Mouse (Mus musculus) embryonic facial prominence, embryonic 11.5 days (tissue): ENCODE measurements around the gene Tmco3. TPM values are rescaled to one million over a fixed set of nuclear protein-coding genes. Genes with fewer than 3 reads are reported as not detected.
A peak's percentile ranks its signal among the peaks of the same experiment; 100 is the strongest.

Experiments used
- ATAC-seq: fragments of 200-750 bp; cut with Nextera tagmentation; replicated peaks from 2 replicates; pipeline ENCODE4 v1.8.0; 2017; ENCODE audit warnings: low read depth; ENCODE audit not compliant: insufficient number of reproducible peaks, low FRiP score, low TSS enrichment
- DNase-seq: peaks from one replicate; pipeline ENCODE4 v3.0.0-alpha.2; 2015; ENCODE audit warnings: low spot score
- H3K27ac ChIP-seq: fragments of 300-500 bp; sonication (generic); replicated peaks from 2 replicates; pipeline ENCODE4 v1.5.1; 2014; ENCODE audit warnings: mild to moderate bottlenecking, low read depth, low read length, control low read depth
- H3K27me3 ChIP-seq: fragments of 300-500 bp; sonication (generic); 2 replicates; pipeline ENCODE4 v1.6.1; 2014; ENCODE audit warnings: mild to moderate bottlenecking, low read length, moderate library complexity, mixed read lengths; ENCODE audit not compliant: control insufficient read depth, insufficient read depth
- H3K36me3 ChIP-seq: fragments of 300-500 bp; sonication (generic); replicated peaks from 2 replicates; pipeline ENCODE4 v1.6.1; 2014; ENCODE audit warnings: low read depth, mild to moderate bottlenecking, low read length, moderate library complexity, mixed read lengths; ENCODE audit not compliant: control insufficient read depth, insufficient read depth
- H3K4me1 ChIP-seq: fragments of 300-500 bp; sonication (generic); 2 replicates; pipeline ENCODE4 v1.6.1; 2014; ENCODE audit warnings: low read length, mixed read lengths; ENCODE audit not compliant: control insufficient read depth, insufficient read depth
- H3K4me2 ChIP-seq: fragments of 300-500 bp; sonication (generic); 2 replicates; pipeline ENCODE4 v1.6.1; 2014; ENCODE audit warnings: low read depth, mild to moderate bottlenecking, control low read depth, low read length, moderate library complexity
- H3K4me3 ChIP-seq: fragments of 300-500 bp; sonication (generic); 2 replicates; pipeline ENCODE4 v1.5.1; 2014; ENCODE audit warnings: low read depth, low read length, control low read depth
- H3K9ac ChIP-seq: fragments of 300-500 bp; sonication (generic); replicated peaks from 2 replicates; pipeline ENCODE4 v1.6.1; 2014; ENCODE audit warnings: mild to moderate bottlenecking, control low read depth, low read length
- H3K9me3 ChIP-seq: fragments of 300-500 bp; sonication (generic); replicated peaks from 2 replicates; pipeline ENCODE4 v1.6.1; 2016; ENCODE audit warnings: mild to moderate bottlenecking, low read length, inconsistent platforms, mixed read lengths; ENCODE audit not compliant: control insufficient read depth
- WGBS: fragments of 180-500 bp; shearing (Covaris S2); extraction: QIAGEN DNeasy Blood & Tissue Kit; methylation state at CpG from one replicate; pipeline ENCODE4 v1.1.7; 2014; 5-methylcytosine and 5-hydroxymethylcytosine counted together
- polyA plus RNA-seq: library from polyadenylated mRNA; unstranded; fragments of >200 nt; fragmentation: Nextera tagmentation; extraction: Ambion mirVana; gene quantifications from 2 replicates; pipeline ENCODE4 v1.2.1, GENCODE M21; 2014

The Tmco3 gene
- polyA plus RNA-seq, 1 experiment from 2014 or later, result 36.8 TPM

GRCm38 (mm10) chr8:13292364-13292763 lies 4.4 kb downstream of the Tmco3 start:
- WGBS, result 26% methylated on average over 9 of the region's 9 CpGs
- Histone ChIP-seq H3K36me3 (peaks cover 8% of the 10 kb centered on the region), H3K4me1 (no peaks in the 10 kb centered on the region), H3K4me2 (no peak overlapping the region), H3K4me3 (no peak overlapping the region), H3K27me3 (no peaks in the 10 kb centered on the region), H3K9ac (no peak overlapping the region), H3K27ac (no peak overlapping the region), H3K9me3 (no peaks in the 10 kb centered on the region)
- ATAC-seq (no peak), DNase-seq (peak; percentile 76)

GRCm38 (mm10) chr8:13293677-13294470 lies 5.9 kb downstream of the Tmco3 start:
- no peaks in the 10 kb centered on the region for H3K9me3 ChIP-seq
- H3K27ac ChIP-seq, result no peak overlapping the region
- H3K4me2 ChIP-seq, result no peak overlapping the region
- WGBS, result 90% methylated on average over 9 of the region's 9 CpGs
- H3K9ac ChIP-seq, result no peak overlapping the region
- H3K4me3 ChIP-seq, result no peak overlapping the region
- H3K27me3 ChIP-seq, result no peaks in the 10 kb centered on the region
- ATAC-seq (no peak), DNase-seq (no peak)
- no peaks in the 10 kb centered on the region for H3K4me1 ChIP-seq
- H3K36me3 ChIP-seq, result peaks cover 8% of the 10 kb centered on the region

- Histone ChIP-seq H3K36me3 (peaks cover 16% of the 10 kb centered on the region), H3K9ac (no peak overlapping the region), H3K27me3 (no peaks in the 10 kb centered on the region), H3K9me3 (no peaks in the 10 kb centered on the region), H3K27ac (no peak overlapping the region), H3K4me1 (no peaks in the 10 kb centered on the region), H3K4me2 (no peak overlapping the region), H3K4me3 (no peak overlapping the region)
- ATAC-seq (no peak), DNase-seq (no peak)
- WGBS, result 96% methylated on average over 8 of the region's 8 CpGs
Observed at GRCm38 (mm10) chr8:13299571-13299970, 11.6 kb downstream of the Tmco3 start.

GRCm38 (mm10) chr8:13301036-13301435 lies 13.0 kb downstream of the Tmco3 start:
- no peak overlapping the region for H3K9ac ChIP-seq
- no peak overlapping the region for H3K4me3 ChIP-seq
- no peak for DNase-seq
- no peak overlapping the region for H3K27ac ChIP-seq
- ATAC-seq, result no peak
- H3K27me3 ChIP-seq, result no peaks in the 10 kb centered on the region
- WGBS, result 94% methylated on average over 7 of the region's 7 CpGs
- no peak overlapping the region for H3K4me2 ChIP-seq
- H3K36me3 ChIP-seq, result peaks cover 16% of the 10 kb centered on the region
- no peaks in the 10 kb centered on the region; the same call in 1 of the 2 replicates for H3K9me3 ChIP-seq
- no peaks in the 10 kb centered on the region for H3K4me1 ChIP-seq

GRCm38 (mm10) chr8:13305459-13305858 lies 17.5 kb downstream of the Tmco3 start:
- Histone ChIP-seq H3K9ac (no peak overlapping the region), H3K27me3 (no peaks in the 10 kb centered on the region), H3K36me3 (peaks cover 6% of the 10 kb centered on the region), H3K27ac (no peak overlapping the region), H3K9me3 (no peaks in the 10 kb centered on the region; the same call in 1 of the 2 replicates), H3K4me3 (no peak overlapping the region), H3K4me2 (no peak overlapping the region), H3K4me1 (no peaks in the 10 kb centered on the region)
- DNase-seq (no peak), ATAC-seq (no peak)
- WGBS, result 93% methylated on average over 6 of the region's 6 CpGs

GRCm38 (mm10) chr8:13305884-13306283 lies 17.9 kb downstream of the Tmco3 start:
- no peak overlapping the region for H3K4me2 ChIP-seq
- H3K27ac ChIP-seq, result no peak overlapping the region
- H3K9ac ChIP-seq, result no peak overlapping the region
- 96% methylated on average over 4 of the region's 4 CpGs for WGBS
- H3K27me3 ChIP-seq, result no peaks in the 10 kb centered on the region
- no peaks in the 10 kb centered on the region for H3K4me1 ChIP-seq
- peaks cover 3% of the 10 kb centered on the region for H3K36me3 ChIP-seq
- no peak for ATAC-seq
- H3K4me3 ChIP-seq, result no peak overlapping the region
- H3K9me3 ChIP-seq, result no peaks in the 10 kb centered on the region; the same call in 1 of the 2 replicates
- DNase-seq, result no peak

GRCm38 (mm10) chr8:13306309-13306909 lies 18.4 kb downstream of the Tmco3 start:
- Histone ChIP-seq H3K4me2 (no peak overlapping the region), H3K36me3 (peaks cover 3% of the 10 kb centered on the region), H3K9ac (no peak overlapping the region), H3K27ac (no peak overlapping the region), H3K4me3 (no peak overlapping the region), H3K4me1 (no peaks in the 10 kb centered on the region), H3K9me3 (no peaks in the 10 kb centered on the region; the same call in 1 of the 2 replicates), H3K27me3 (no peaks in the 10 kb centered on the region)
- ATAC-seq (no peak), DNase-seq (no peak)
- 85% methylated on average over 7 of the region's 7 CpGs for WGBS

- Histone ChIP-seq H3K9ac (no peak overlapping the region), H3K27ac (no peak overlapping the region), H3K4me3 (no peak overlapping the region), H3K4me1 (no peaks in the 10 kb centered on the region), H3K36me3 (peaks cover 3% of the 10 kb centered on the region), H3K4me2 (no peak overlapping the region), H3K9me3 (no peaks in the 10 kb centered on the region; the same call in 1 of the 2 replicates), H3K27me3 (no peaks in the 10 kb centered on the region)
- DNase-seq, result no peak
- 84% methylated on average over 9 of the region's 9 CpGs for WGBS
- ATAC-seq, result no peak
Observed at GRCm38 (mm10) chr8:13306916-13307315, 18.9 kb downstream of the Tmco3 start.
